9 mouse cellular contexts compared by ENCODE assay signal in genomic region chr4:119463756-119464419, GRCm38 (mm10). TPM values are rescaled to one million over a fixed set of nuclear protein-coding genes. Genes with fewer than 3 reads are reported as not detected.
DNase-seq lines count a peak whose midpoint lies in the region; ATAC-seq and TF ChIP-seq lines count a peak whose summit lies in the region.
"Had no signal": no experiment of that assay in that cellular context is flagged by ENCODE, and none has a peak within 500 bp of the region (broad histone marks: within the 10 kb centered on the region; RNA-seq: fewer than 3 reads in every experiment).

No protein-coding gene starts in this region.

- no peak for TF ChIP-seq EP300 in heart, postnatal 0 days (IDR thresholded peaks at IDR 0.05; ENCODE audit: low read depth)

- no peak overlapping the region for H3K4me3 ChIP-seq in heart, postnatal 0 days (ENCODE audit: low read depth, low read length)
- no peak overlapping the region for H3K4me3 ChIP-seq in forebrain, postnatal 0 days (ENCODE audit: low read depth, low read length)
- no peak overlapping the region for H3K4me3 ChIP-seq in olfactory bulb, adult 2 months (ENCODE audit: insufficient read depth, low read depth, low read length)
- H3K4me3 ChIP-seq: limb, embryonic 12.5 days had no signal

- H3K36me3 ChIP-seq in heart, postnatal 0 days (replicated peaks; ENCODE audit: control insufficient read depth, insufficient read depth, low read length) = no peaks in the 10 kb centered on the region
- H3K36me3 ChIP-seq in forebrain, postnatal 0 days (ENCODE audit: insufficient read depth) = peaks cover 6% of the 10 kb centered on the region; the same call in 1 of the 2 replicates
- H3K36me3 ChIP-seq: limb, embryonic 12.5 days had no signal

- no peaks in the 10 kb centered on the region for H3K9me3 ChIP-seq in heart, postnatal 0 days (replicated peaks; ENCODE audit: control insufficient read depth, low read length)
- no peaks in the 10 kb centered on the region for H3K9me3 ChIP-seq in forebrain, postnatal 0 days (ENCODE audit: low read length)
- H3K9me3 ChIP-seq: limb, embryonic 12.5 days had no signal

- H3K27me3 ChIP-seq in heart, postnatal 0 days (ENCODE audit: control insufficient read depth, insufficient read depth, low read length) = no peaks in the 10 kb centered on the region
- H3K27me3 ChIP-seq in forebrain, postnatal 0 days (ENCODE audit: insufficient read depth, low read length) = no peaks in the 10 kb centered on the region

- H3K4me1 ChIP-seq in heart, postnatal 0 days (ENCODE audit: control insufficient read depth, insufficient read depth) = peaks cover 9% of the 10 kb centered on the region; the same call in 1 of the 2 replicates
- peaks cover 35% of the 10 kb centered on the region for H3K4me1 ChIP-seq in forebrain, postnatal 0 days (ENCODE audit: insufficient read depth)
- H3K4me1 ChIP-seq in olfactory bulb, adult 2 months (ENCODE audit: control insufficient read depth, insufficient read depth, low read length) = peaks cover 30% of the 10 kb centered on the region

- DNase-seq in heart, postnatal 0 days (ENCODE audit: low spot score) = no peak
- no peak for DNase-seq in heart, adult 8-10 months (ENCODE audit: low spot score)
- DNase-seq in CD4-positive, CD25-positive, alpha-beta regulatory T cell, adult 2 months (ENCODE audit: low read depth, low spot score) = peak; percentile 76
- DNase-seq in forebrain, postnatal 0 days = peak; percentile 18
- DNase-seq in layer of hippocampus, adult 9-11 months = no peak
- no peak for DNase-seq in left cerebral cortex, adult 8-10 months (ENCODE audit: low spot score in 2 of 2)

- TF ChIP-seq POLR2A in olfactory bulb, adult 2 months (IDR thresholded peaks at IDR 0.05; ENCODE audit: insufficient read depth, low read depth, low read length) = no peak

- H3K4me2 ChIP-seq in heart, postnatal 0 days (ENCODE audit: low read depth, low read length) = peak overlapping the region; percentile 16; the same call in 1 of the 2 replicates
- no peak overlapping the region for H3K4me2 ChIP-seq in forebrain, postnatal 0 days (ENCODE audit: low read depth)
- H3K4me2 ChIP-seq: limb, embryonic 12.5 days had no signal

- TF ChIP-seq CTCF in heart, postnatal 0 days (IDR thresholded peaks at IDR 0.05; ENCODE audit: low read depth) = no peak
- TF ChIP-seq CTCF in forebrain, postnatal 0 days (IDR thresholded peaks at IDR 0.05; ENCODE audit: low read depth) = no peak
- no peak for TF ChIP-seq CTCF in olfactory bulb, adult 2 months (IDR thresholded peaks at IDR 0.05; ENCODE audit: insufficient read depth, low read depth, low read length)

- H3K9ac ChIP-seq in heart, postnatal 0 days (replicated peaks; ENCODE audit: low read depth, low read length) = no peak overlapping the region
- H3K9ac ChIP-seq in forebrain, postnatal 0 days = 0 out of 2 replicates have a peak overlapping the region, but pooled peaks have one; percentile 2
- H3K9ac ChIP-seq: limb, embryonic 12.5 days had no signal

- peak; percentile 22 for ATAC-seq in heart, postnatal 0 days (ENCODE audit: insufficient read depth, low read depth)
- ATAC-seq in forebrain, postnatal 0 days = peak; percentile 6; the same call in 1 of the 2 replicates
- ATAC-seq in cerebellum, adult (ENCODE audit: insufficient number of reproducible peaks, low FRiP score, low TSS enrichment) = no peak

- peak overlapping the region; percentile 87 for H3K27ac ChIP-seq in heart, postnatal 0 days (ENCODE audit: low read depth)
- H3K27ac ChIP-seq in forebrain, postnatal 0 days (ENCODE audit: low read depth, low read length) = peak overlapping the region; percentile 87
- peak overlapping the region; percentile 71 for H3K27ac ChIP-seq in olfactory bulb, adult 2 months (ENCODE audit: insufficient read depth, low read depth, low read length)
- H3K27ac ChIP-seq: limb, embryonic 12.5 days had no signal

- 50% methylated on average over 13 of the region's 13 CpGs for WGBS in heart, postnatal 0 days
- WGBS in forebrain, postnatal 0 days = 53% methylated on average over 13 of the region's 13 CpGs
- 59% methylated on average over 13 of the region's 13 CpGs for WGBS in olfactory bulb, adult 2 months

RNA-seq across cellular contexts. Expression of gene Rimkla, which starts 28.5 kb away (rescaled TPM):
- total RNA-seq in heart, postnatal 0 days (2014; rRNA removed; ENCODE audit: low replicate concordance) = 5.7 and 6.4 TPM in 2 replicates
- polyA plus RNA-seq in heart, postnatal 0 days (2015; fragmentation: Nextera tagmentation; extraction: Ambion mirVana) = 2.8 and 3.0 TPM in 2 replicates
- 1 to 10 TPM in 1 of 4 experiments, under 1 TPM in 3; 0.38 to 1.1 (median 0.72) TPM for total RNA-seq in heart, adult 8-10 months (2022)
- 22.8 and 28.4 TPM in 2 replicates for total RNA-seq in forebrain, postnatal 0 days (2014; rRNA removed)
- polyA plus RNA-seq in forebrain, postnatal 0 days (2015; fragmentation: Nextera tagmentation; extraction: Ambion mirVana) = 16.6 and 21.6 TPM in 2 replicates
- polyA plus RNA-seq in olfactory bulb, adult 2 months (2012; ENCODE audit: insufficient read depth, insufficient read length, low replicate concordance, missing spikeins) = not detected in 2 replicates
- total RNA-seq in left cerebral cortex, adult 8-10 months (2022) = 10 to 100 TPM; 10.2 to 11.2 (median 11.0) TPM

RNA-seq across cellular contexts. Expression of gene Zmynd12, which starts 41.3 kb away (rescaled TPM):
- total RNA-seq in heart, postnatal 0 days (2014; rRNA removed; ENCODE audit: low replicate concordance) = not detected in 2 replicates
- 0.21 and 0.37 TPM in 2 replicates for polyA plus RNA-seq in heart, postnatal 0 days (2015; fragmentation: Nextera tagmentation; extraction: Ambion mirVana)
- not detected for total RNA-seq in heart, adult 8-10 months (2022)
- total RNA-seq in forebrain, postnatal 0 days (2014; rRNA removed) = 0.33 and 0.77 TPM in 2 replicates
- 0.82 and 1.1 TPM in 2 replicates for polyA plus RNA-seq in forebrain, postnatal 0 days (2015; fragmentation: Nextera tagmentation; extraction: Ambion mirVana)
- not detected in 2 replicates for polyA plus RNA-seq in olfactory bulb, adult 2 months (2012; ENCODE audit: insufficient read depth, insufficient read length, low replicate concordance, missing spikeins)
- total RNA-seq in left cerebral cortex, adult 8-10 months (2022) = 1 to 10 TPM in 1 of 4 experiments, under 1 TPM in 3; 0.46 to 1.2 (median 0.76) TPM

RNA-seq across cellular contexts. Expression of gene Ppcs, which starts 41.7 kb away (rescaled TPM):
- total RNA-seq in heart, postnatal 0 days (2014; rRNA removed; ENCODE audit: low replicate concordance) = 17.4 and 22.5 TPM in 2 replicates
- 39.3 and 40.0 TPM in 2 replicates for polyA plus RNA-seq in heart, postnatal 0 days (2015; fragmentation: Nextera tagmentation; extraction: Ambion mirVana)
- 10 to 100 TPM in 3 of 4 experiments, 1 to 10 TPM in 1; 6.2 to 13.3 (median 11.9) TPM for total RNA-seq in heart, adult 8-10 months (2022)
- 13.5 and 16.3 TPM in 2 replicates for total RNA-seq in forebrain, postnatal 0 days (2014; rRNA removed)
- 20.6 and 20.9 TPM in 2 replicates for polyA plus RNA-seq in forebrain, postnatal 0 days (2015; fragmentation: Nextera tagmentation; extraction: Ambion mirVana)
- not detected in 2 replicates for polyA plus RNA-seq in olfactory bulb, adult 2 months (2012; ENCODE audit: insufficient read depth, insufficient read length, low replicate concordance, missing spikeins)
- 1 to 10 TPM; 5.0 to 6.8 (median 6.0) TPM for total RNA-seq in left cerebral cortex, adult 8-10 months (2022)

RNA-seq across cellular contexts. Expression of gene Ccdc30, which starts 48.6 kb away (rescaled TPM):
- total RNA-seq in heart, postnatal 0 days (2014; rRNA removed; ENCODE audit: low replicate concordance) = not detected in 2 replicates
- polyA plus RNA-seq in heart, postnatal 0 days (2015; fragmentation: Nextera tagmentation; extraction: Ambion mirVana) = 2.1 and 2.3 TPM in 2 replicates
- 1 to 10 TPM in 1 of 4 experiments, under 1 TPM in 2, not detected in 1; 0.19 to 1.3 (median 0.44) TPM for total RNA-seq in heart, adult 8-10 months (2022)
- total RNA-seq in forebrain, postnatal 0 days (2014; rRNA removed) = 15.1 and 16.7 TPM in 2 replicates
- 19.2 and 23.0 TPM in 2 replicates for polyA plus RNA-seq in forebrain, postnatal 0 days (2015; fragmentation: Nextera tagmentation; extraction: Ambion mirVana)
- not detected in 2 replicates for polyA plus RNA-seq in olfactory bulb, adult 2 months (2012; ENCODE audit: insufficient read depth, insufficient read length, low replicate concordance, missing spikeins)
- 10 to 100 TPM; 20.9 to 24.6 (median 23.2) TPM for total RNA-seq in left cerebral cortex, adult 8-10 months (2022)

Comparison
In these comparisons a context has a peak if more than half of its experiments do, and no peak if none do; other contexts are left out.
1. DNase-seq: peak in CD4-positive, CD25-positive, alpha-beta regulatory T cell, adult 2 months (single experiment) and forebrain, postnatal 0 days (single experiment); none in heart, postnatal 0 days (single experiment), heart, adult 8-10 months (single experiment), layer of hippocampus, adult 9-11 months (single experiment) and left cerebral cortex, adult 8-10 months (0 of 2).
2. Peak in every context shown above with its lines, with median percentiles within 50 percentile points of each other: H3K27ac ChIP-seq.